Mouse (Mus musculus): ENCODE data around the gene Zswim9. TPM values are rescaled to one million over a fixed set of nuclear protein-coding genes. Genes with fewer than 3 reads are reported as not detected.
"Not testable (repeated sequence)": the region's sequence is repeated elsewhere in the genome, so short reads cannot be mapped to it uniquely, and the experiment has no call there.

Zswim9 gene
- polyA plus RNA-seq, 1 experiment from 2014 or later: 12.8 TPM

DNA sequence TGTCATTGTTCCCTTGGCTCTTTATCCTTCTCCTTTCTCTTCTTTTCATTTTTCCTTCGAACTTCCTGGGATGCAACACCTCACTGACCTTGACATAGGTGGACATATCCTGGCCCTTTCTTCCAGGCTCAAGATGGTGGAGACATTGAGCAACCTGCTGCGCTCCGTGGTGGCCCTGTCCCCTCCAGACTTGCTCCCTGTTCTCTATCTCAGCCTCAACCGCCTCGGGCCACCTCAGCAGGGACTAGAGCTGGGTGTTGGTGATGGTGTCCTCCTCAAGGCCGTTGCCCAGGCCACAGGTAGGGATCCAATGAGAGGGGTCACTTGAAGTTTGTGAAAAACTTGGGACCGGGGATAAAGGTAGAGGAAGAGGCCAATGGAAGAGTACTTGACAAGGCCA, 16.7 kb upstream of the Zswim9 start:
- no peak for ATAC-seq (replicated peaks)
- no peak overlapping the region for H3K27ac ChIP-seq (replicated peaks)
- no peaks in the 10 kb centered on the region for H3K9me3 ChIP-seq
- H3K36me3 ChIP-seq: peaks cover 55% of the 10 kb centered on the region
- no peak overlapping the region for H3K4me3 ChIP-seq
- no peaks in the 10 kb centered on the region for H3K27me3 ChIP-seq
- 93% methylated on average over 7 of the region's 7 CpGs for WGBS
- no peak overlapping the region for H3K4me2 ChIP-seq (replicated peaks)
- H3K9ac ChIP-seq (replicated peaks): no peak overlapping the region
- no peaks in the 10 kb centered on the region for H3K4me1 ChIP-seq

DNA sequence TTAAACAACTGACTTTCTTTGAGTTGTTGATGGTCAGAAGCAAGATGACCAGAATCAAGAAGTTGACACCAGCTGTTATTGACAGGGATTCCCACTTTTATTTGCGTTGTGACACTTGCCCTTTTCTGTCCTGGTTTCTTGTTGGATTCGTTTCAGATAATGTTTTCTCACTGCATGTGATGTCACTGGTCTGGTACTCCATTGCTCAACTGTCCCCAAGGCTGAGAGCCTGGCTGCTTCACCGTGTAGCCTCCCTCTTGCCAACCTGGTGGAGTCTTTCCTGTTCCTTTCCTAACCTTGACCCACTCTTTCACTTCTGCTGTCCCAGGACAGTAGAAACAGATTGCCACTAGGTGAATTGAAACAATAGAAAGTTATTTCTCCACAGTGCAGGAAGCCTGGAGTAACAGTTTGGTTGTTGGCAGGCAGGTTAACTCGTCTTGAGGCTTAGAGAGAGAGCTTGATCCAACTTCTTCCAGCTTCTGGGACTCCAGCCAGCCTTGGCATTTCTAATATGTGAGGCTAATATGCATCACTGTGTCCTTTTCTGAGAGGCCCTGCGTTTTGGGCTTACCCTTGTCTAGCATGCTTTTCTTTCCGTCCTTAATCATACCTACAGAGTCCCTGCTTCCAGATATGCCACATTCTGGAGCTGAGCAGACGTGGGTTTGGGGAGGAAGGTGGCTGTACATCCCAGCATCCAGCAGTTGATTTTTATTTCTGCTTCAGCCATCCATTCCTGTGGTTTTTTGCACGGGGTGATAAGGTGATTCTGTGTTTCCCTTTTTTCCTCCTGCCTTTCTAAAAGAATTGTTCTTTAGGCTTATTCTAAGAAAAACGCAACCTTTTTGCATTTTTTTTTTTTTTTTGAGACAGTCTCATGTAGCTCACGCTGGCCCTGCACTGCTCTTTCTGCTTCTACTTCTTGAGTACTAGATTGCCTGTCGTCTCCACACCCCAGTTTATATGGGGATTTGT, 15.6 kb upstream of the Zswim9 start:
- WGBS: 81% methylated on average over 11 of the region's 11 CpGs
- no peak for ATAC-seq (replicated peaks)
- Histone ChIP-seq H3K27me3 (no peaks in the 10 kb centered on the region), H3K9me3 (no peaks in the 10 kb centered on the region), H3K4me2 (replicated peaks) (no peak overlapping the region), H3K4me3 (no peak overlapping the region), H3K4me1 (no peaks in the 10 kb centered on the region), H3K27ac (replicated peaks) (no peak overlapping the region), H3K36me3 (peaks cover 51% of the 10 kb centered on the region), H3K9ac (replicated peaks) (no peak overlapping the region)

DNA sequence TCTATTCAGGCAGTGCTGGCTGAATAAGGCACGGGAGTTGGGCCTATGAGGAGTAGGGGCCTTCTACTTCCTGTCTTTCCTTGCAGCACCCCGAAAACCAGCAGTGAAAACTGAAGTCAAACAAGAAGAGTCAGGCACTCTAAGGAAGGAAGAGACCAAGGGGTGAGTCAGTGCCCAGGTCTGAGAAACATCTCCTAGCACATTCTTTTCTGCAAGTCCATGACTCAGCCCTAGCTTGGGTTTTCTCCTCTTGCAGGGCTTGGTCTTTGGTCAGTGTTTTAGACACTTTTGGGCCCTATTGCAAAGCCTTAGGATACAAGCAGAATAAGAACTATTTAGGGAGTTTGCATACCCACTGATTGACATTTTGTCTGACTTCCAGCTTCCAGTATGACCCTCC, 12.8 kb upstream of the Zswim9 start:
- peaks cover 48% of the 10 kb centered on the region for H3K36me3 ChIP-seq
- no peak for ATAC-seq (replicated peaks)

DNA sequence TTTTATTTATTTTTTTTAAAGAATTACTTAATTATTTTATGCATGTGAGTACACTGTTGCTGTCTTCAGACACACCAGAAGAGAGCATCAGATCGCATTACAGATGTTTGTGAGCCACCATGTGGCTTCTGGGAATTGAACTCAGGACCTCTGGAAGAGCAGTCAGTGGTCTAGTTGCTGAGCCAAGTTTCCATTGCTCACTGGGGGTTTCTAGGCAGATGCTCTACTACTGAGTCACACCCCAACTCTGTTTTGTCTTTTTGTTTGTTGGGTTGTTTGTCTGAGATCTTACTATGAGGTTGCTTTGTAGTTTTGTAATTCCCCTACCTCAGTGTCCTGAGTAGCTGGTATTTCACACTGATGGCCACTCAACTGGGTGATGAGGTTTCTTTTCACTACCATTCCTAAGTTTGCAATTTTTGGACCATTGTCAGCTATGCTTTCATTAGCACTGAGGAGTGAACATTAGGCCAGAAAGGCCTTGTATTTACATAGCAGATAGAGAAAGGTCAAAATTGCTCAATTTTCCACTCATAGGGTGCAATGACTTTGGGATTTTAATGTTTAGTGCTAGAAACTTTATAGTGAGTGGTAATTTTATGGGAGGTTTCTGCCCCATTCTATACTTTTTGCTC, 11.6 kb upstream of the Zswim9 start:
- H3K36me3 ChIP-seq: peaks cover 51% of the 10 kb centered on the region

More for the DNA sequence above, 12.8 kb upstream of the Zswim9 start:
- Histone ChIP-seq H3K9me3 (no peaks in the 10 kb centered on the region), H3K27ac (replicated peaks) (no peak overlapping the region), H3K27me3 (no peaks in the 10 kb centered on the region), H3K9ac (replicated peaks) (no peak overlapping the region), H3K4me2 (replicated peaks) (no peak overlapping the region), H3K4me1 (no peaks in the 10 kb centered on the region), H3K4me3 (no peak overlapping the region)
- WGBS: 91% methylated on average over 2 of the region's 2 CpGs

DNA sequence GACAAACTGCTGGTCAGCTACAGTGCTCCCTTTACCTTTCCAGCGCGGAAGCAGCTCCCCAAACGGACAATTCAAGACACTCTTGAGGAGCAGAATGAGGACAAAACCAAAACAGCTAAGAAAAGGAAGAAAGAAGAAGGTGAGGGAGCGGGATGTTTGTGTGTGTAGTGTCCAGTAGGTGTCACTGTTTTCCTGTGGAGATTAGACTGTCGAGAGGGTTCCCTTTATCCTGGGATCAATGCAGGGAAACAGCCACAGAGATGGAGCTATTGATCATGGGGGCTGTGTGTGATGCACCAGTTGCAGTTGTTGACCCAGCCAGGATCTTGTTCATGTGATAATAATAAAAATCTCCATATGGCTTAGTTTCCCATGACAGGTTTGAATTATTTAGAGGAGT, 10.1 kb upstream of the Zswim9 start:
- H3K4me1 ChIP-seq: no peaks in the 10 kb centered on the region
- H3K9me3 ChIP-seq: no peaks in the 10 kb centered on the region
- H3K36me3 ChIP-seq: peaks cover 55% of the 10 kb centered on the region
- H3K27me3 ChIP-seq: no peaks in the 10 kb centered on the region
- no peak overlapping the region for H3K4me3 ChIP-seq
- ATAC-seq (replicated peaks): peak; percentile 66; the same call in 1 of the 2 replicates
- H3K9ac ChIP-seq (replicated peaks): no peak overlapping the region
- no peak overlapping the region for H3K27ac ChIP-seq (replicated peaks)
- WGBS: 45% methylated on average over 5 of the region's 5 CpGs
- H3K4me2 ChIP-seq (replicated peaks): no peak overlapping the region

More for the DNA sequence above, 11.6 kb upstream of the Zswim9 start:
- Histone ChIP-seq H3K4me2 (replicated peaks) (no peak overlapping the region), H3K27ac (replicated peaks) (no peak overlapping the region), H3K27me3 (no peaks in the 10 kb centered on the region), H3K9ac (replicated peaks) (no peak overlapping the region), H3K9me3 (no peaks in the 10 kb centered on the region), H3K4me3 (no peak overlapping the region), H3K4me1 (no peaks in the 10 kb centered on the region)
- no peak for ATAC-seq (replicated peaks)
- WGBS: 97% methylated on average over 1 of the region's 1 CpGs

DNA sequence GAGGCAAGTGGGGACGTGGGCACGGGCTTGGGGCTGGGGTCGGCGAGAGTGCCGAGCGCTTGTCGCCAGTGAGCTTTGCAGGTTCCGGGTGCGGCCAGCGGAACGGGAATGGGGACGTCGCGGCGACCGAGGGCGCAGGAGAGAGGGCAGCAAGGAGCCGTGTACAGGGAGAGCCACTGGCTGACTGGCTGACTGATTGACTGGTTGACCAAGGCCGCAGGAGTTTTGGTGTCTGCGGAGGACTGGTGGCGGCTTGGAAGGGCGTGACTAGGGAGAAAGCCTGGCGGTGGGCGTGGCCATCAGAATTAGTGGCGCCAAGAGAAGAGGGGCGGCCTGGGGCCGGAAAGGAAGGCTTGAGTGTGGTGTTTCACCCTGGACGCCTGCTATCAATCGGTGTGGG, 436 bp upstream of the Zswim9 start:
- peak overlapping the region; percentile 94; the same call in 1 of the 2 replicates for H3K27ac ChIP-seq (replicated peaks)
- not testable (repeated sequence) for H3K9me3 ChIP-seq, H3K4me1 ChIP-seq, H3K27me3 ChIP-seq
- H3K4me2 ChIP-seq (replicated peaks): peak overlapping the region; percentile 56
- peak; percentile 70 for ATAC-seq (replicated peaks)
- under 1% methylated on average over 15 of the region's 29 CpGs for WGBS
- H3K9ac ChIP-seq (replicated peaks): peak overlapping the region; percentile 94; the same call in 1 of the 2 replicates
- H3K36me3 ChIP-seq: peaks cover 26% of the 10 kb centered on the region
- peak overlapping the region; percentile 92 for H3K4me3 ChIP-seq

DNA sequence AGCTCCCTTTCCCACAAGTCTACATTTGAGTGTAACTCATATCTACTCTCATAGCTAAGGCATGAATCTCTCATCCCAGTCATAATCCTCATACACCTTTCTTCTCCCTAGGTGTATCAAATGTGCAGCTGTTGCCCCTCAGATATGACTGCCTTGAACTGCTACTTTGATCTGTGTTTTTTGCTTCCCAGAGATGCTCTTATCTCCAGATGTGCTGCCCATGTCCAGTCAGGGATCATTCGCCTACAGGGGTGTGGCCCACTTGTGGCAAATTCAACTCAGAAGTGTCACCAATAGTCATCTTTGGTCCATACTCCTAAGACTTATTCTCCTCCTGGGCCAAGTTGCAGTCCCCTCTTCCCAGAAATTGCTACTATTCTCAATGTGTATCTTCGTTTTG, 688 bp downstream of the Zswim9 start:
- Histone ChIP-seq H3K4me1 (peaks cover 7% of the 10 kb centered on the region), H3K9ac (replicated peaks) (peak overlapping the region; percentile 94), H3K36me3 (peaks cover 29% of the 10 kb centered on the region), H3K27ac (replicated peaks) (peak overlapping the region; percentile 94; the same call in 1 of the 2 replicates), H3K4me2 (replicated peaks) (peak overlapping the region; percentile 56), H3K27me3 (no peaks in the 10 kb centered on the region), H3K9me3 (no peaks in the 10 kb centered on the region), H3K4me3 (peak overlapping the region; percentile 92)
- 26% methylated on average over 2 of the region's 2 CpGs for WGBS
- ATAC-seq (replicated peaks): 0 out of 2 replicates have a peak, but pooled peaks have one; percentile 0

DNA sequence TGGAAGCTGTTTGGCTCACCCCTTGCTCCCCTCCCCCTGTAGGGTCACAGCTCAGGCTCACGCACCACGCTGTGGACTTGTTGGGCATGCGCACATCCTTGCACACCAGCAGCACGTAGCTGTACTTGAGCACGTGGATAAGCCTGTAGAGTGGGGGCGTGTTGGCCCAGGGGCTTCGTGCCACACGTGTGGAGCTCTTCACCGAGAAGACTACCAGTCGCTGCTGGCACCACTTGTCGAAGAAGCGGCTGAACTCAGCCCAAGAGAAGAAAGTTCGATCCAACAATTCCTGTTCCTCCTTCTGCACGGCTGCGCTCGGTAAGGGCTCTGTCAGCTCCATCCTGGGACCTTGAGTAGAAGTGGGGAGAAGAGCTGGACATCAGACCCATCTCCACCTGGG, 1.4 kb downstream of the Zswim9 start, which contains the start of gene Lig1:
Lig1 (plus strand) TSS at position 203 of the 400 bp plus-strand sequence.
- peak within 1 kb of the TSS; percentile 92 for H3K4me3 ChIP-seq
- peak within 1 kb of the TSS; percentile 94 for H3K9ac ChIP-seq (replicated peaks)
- H3K4me2 ChIP-seq (replicated peaks): peak within 1 kb of the TSS; percentile 56
- ATAC-seq (replicated peaks): no peak
- peak within 1 kb of the TSS; percentile 94 for H3K27ac ChIP-seq (replicated peaks)
- H3K9me3 ChIP-seq: no peaks in the 10 kb centered on the region
- WGBS: 96% methylated on average over 16 of the region's 16 CpGs
- H3K27me3 ChIP-seq: no peaks in the 10 kb centered on the region
- H3K4me1 ChIP-seq: peaks cover 7% of the 10 kb centered on the region
- H3K36me3 ChIP-seq: peaks cover 29% of the 10 kb centered on the region

DNA sequence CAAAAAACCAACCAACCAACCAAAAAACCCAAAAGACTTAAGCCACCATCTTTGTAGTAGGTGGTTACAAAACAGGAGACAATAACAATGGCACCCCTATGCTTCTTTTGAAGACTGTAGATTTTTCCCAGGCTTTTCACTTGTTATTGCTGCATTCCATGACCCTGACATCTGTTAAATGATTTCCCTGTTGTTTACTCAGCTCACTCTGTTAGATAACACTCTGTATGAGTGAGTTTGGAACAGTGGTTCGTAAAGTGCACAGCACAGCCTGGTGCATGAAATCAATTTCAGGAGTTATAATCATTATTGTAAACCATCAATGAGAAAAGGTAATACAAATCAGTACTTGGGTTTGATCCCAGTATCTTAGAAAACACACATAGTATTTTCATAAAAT, 6.8 kb downstream of the Zswim9 start:
- peaks cover 27% of the 10 kb centered on the region for H3K36me3 ChIP-seq
- no peaks in the 10 kb centered on the region for H3K27me3 ChIP-seq
- no peaks in the 10 kb centered on the region for H3K4me1 ChIP-seq
- ATAC-seq (replicated peaks): no peak
- no peak overlapping the region for H3K4me3 ChIP-seq
- WGBS: 84% methylated on average over 1 of the region's 1 CpGs
- H3K4me2 ChIP-seq (replicated peaks): no peak overlapping the region
- H3K9me3 ChIP-seq: no peaks in the 10 kb centered on the region
- H3K9ac ChIP-seq (replicated peaks): no peak overlapping the region
- no peak overlapping the region for H3K27ac ChIP-seq (replicated peaks)

DNA sequence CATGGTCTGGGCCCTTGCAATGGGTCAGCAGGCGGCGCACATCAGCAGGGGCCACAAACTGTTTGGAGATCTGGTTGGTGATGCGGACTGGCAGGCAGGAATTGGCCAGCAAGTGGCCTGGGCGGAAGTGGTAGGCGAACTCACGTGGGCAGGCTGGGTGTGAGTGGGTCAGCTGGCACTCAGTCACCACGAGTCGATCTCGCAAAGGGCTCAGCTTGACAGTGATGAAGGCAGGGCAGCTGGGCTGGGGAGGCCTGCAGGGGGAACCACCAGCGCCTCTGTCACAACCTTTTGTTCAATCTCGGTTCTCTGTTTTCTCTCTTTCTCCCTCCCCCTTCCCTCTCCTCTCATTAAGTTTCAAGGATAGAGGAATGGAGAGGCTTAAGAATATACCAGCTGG, 9.1 kb downstream of the Zswim9 start:
- no peaks in the 10 kb centered on the region for H3K9me3 ChIP-seq

DNA sequence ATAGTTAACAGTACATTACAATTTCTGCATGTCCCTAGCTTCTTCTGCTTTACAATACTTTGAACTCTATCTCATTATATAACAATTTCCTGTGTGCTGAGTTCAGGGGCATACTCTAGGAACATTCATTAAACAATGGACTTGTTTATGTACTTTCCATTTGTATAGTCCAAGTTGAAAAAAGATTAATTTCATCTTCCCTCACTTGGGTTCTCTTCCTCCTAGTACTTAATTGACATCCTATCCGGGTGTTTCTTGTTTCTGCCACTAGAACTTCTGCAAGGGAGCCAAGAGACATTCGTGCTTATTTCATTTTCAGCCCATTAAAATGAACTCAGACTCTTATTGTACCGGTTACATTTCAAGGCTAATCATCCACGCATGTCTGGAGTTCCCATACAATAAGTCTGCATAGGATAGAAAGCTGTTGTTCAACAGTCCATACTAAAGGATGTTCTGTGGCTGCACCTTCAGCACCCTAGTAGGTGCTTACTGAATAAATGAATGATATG, 9.7 kb downstream of the Zswim9 start:
- no peak for ATAC-seq (replicated peaks)
- Histone ChIP-seq H3K4me1 (peaks cover 4% of the 10 kb centered on the region; the same call in 1 of the 2 replicates), H3K9me3 (no peaks in the 10 kb centered on the region), H3K4me3 (no peak overlapping the region), H3K36me3 (peaks cover 5% of the 10 kb centered on the region; the same call in 1 of the 2 replicates), H3K4me2 (replicated peaks) (no peak overlapping the region), H3K27ac (replicated peaks) (no peak overlapping the region), H3K27me3 (no peaks in the 10 kb centered on the region), H3K9ac (replicated peaks) (no peak overlapping the region)
- WGBS: 93% methylated on average over 4 of the region's 4 CpGs

More for the DNA sequence above, 9.1 kb downstream of the Zswim9 start:
- H3K27me3 ChIP-seq: no peaks in the 10 kb centered on the region
- H3K27ac ChIP-seq (replicated peaks): no peak overlapping the region
- WGBS: 74% methylated on average over 11 of the region's 11 CpGs
- H3K4me3 ChIP-seq: no peak overlapping the region
- no peak overlapping the region for H3K9ac ChIP-seq (replicated peaks)
- ATAC-seq (replicated peaks): no peak
- peaks cover 7% of the 10 kb centered on the region; the same call in 1 of the 2 replicates for H3K36me3 ChIP-seq
- peaks cover 3% of the 10 kb centered on the region; the same call in 1 of the 2 replicates for H3K4me1 ChIP-seq
- no peak overlapping the region for H3K4me2 ChIP-seq (replicated peaks)

DNA sequence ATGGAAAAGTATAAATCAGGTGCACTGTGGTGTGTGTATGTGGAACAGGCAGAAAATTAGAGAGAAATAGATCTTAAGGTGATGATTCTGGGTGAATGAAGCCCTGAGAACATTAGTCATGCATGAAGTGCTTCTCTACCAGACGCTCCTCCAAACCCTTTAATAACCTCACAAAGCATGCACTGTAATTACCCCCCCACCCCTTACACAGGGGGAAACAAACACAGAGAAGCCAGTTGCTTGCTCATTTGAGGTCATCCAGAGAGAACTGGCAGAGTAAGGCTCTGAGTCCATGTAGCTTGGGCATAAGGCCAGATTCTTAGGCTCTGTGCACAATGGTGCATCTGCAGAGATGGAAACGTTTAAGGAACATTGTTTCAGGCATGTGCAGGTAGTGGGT, 14.1 kb downstream of the Zswim9 start:
- WGBS: 11% methylated on average over 2 of the region's 2 CpGs
- Histone ChIP-seq H3K27ac (replicated peaks) (no peak overlapping the region), H3K27me3 (no peaks in the 10 kb centered on the region), H3K9me3 (no peaks in the 10 kb centered on the region), H3K9ac (replicated peaks) (no peak overlapping the region), H3K4me3 (no peak overlapping the region), H3K4me2 (replicated peaks) (no peak overlapping the region), H3K36me3 (peaks cover 3% of the 10 kb centered on the region; the same call in 1 of the 2 replicates), H3K4me1 (peaks cover 4% of the 10 kb centered on the region; the same call in 1 of the 2 replicates)
- ATAC-seq (replicated peaks): 0 out of 2 replicates have a peak, but pooled peaks have one; percentile 20

Data from forebrain, embryonic 15.5 days (tissue).